Mouse (Mus musculus): ENCODE measurements around the gene Vwce. TPM values are rescaled to one million over a fixed set of nuclear protein-coding genes. Genes with fewer than 3 reads are reported as not detected.

Gene Vwce
- polyA plus RNA-seq, 1 experiment from 2014 or later: 0.51 TPM

- Histone ChIP-seq H3K4me2 (ENCODE audit: low read length) (no peak overlapping the region), H3K4me1 (ENCODE audit: control insufficient read depth in 2 of 2, insufficient read depth in 2 of 2, low read length in 2 of 2) (peaks cover 7 to 14% of the 10 kb centered on the region in 2 experiments), H3K9ac (ENCODE audit: low read length) (no peak overlapping the region), H3K36me3 (ENCODE audit: control insufficient read depth, insufficient read depth, low read length) (peaks cover 20% of the 10 kb centered on the region; the same call in 1 of the 2 replicates), H3K27me3 (ENCODE audit: control insufficient read depth, insufficient read depth, low read length) (no peaks in the 10 kb centered on the region), H3K27ac (replicated peaks in 1 of 2; ENCODE audit: control insufficient read depth in 1 of 2, insufficient read depth in 1 of 2, low read depth in 2 of 2, low read length in 2 of 2) (no peak overlapping the region), H3K9me3 (ENCODE audit: control insufficient read depth, low read length) (no peaks in the 10 kb centered on the region), H3K4me3 (ENCODE audit: control insufficient read depth in 1 of 2, insufficient read depth in 1 of 2, low read depth in 1 of 2, low read length in 2 of 2) (no peak overlapping the region)
- no peak for ATAC-seq (ENCODE audit: insufficient number of reproducible peaks, insufficient read depth, low FRiP score, low read depth)
- WGBS: 90% methylated on average over 2 of the region's 2 CpGs
Observed at GRCm38 (mm10) chr19:10599648-10600047, 34.4 kb upstream of the Vwce start.

- peak overlapping the region; percentile 89 to 90 for H3K27ac ChIP-seq (replicated peaks in 1 of 2; ENCODE audit: control insufficient read depth in 1 of 2, insufficient read depth in 1 of 2, low read depth in 2 of 2, low read length in 2 of 2)
- H3K9me3 ChIP-seq (ENCODE audit: control insufficient read depth, low read length): no peaks in the 10 kb centered on the region
- peaks cover 13 to 26% of the 10 kb centered on the region in 2 experiments for H3K4me1 ChIP-seq (ENCODE audit: control insufficient read depth in 2 of 2, insufficient read depth in 2 of 2, low read length in 2 of 2)
- peak overlapping the region; percentile 70 for H3K9ac ChIP-seq (ENCODE audit: low read length)
- peak overlapping the region; percentile 57 for H3K4me2 ChIP-seq (ENCODE audit: low read length)
- H3K27me3 ChIP-seq (ENCODE audit: control insufficient read depth, insufficient read depth, low read length): no peaks in the 10 kb centered on the region
- 11% methylated on average over 6 of the region's 6 CpGs for WGBS
- H3K4me3 ChIP-seq (ENCODE audit: control insufficient read depth in 1 of 2, insufficient read depth in 1 of 2, low read depth in 1 of 2, low read length in 2 of 2): peak overlapping the region; percentile 20 to 21
- peaks cover 10% of the 10 kb centered on the region for H3K36me3 ChIP-seq (ENCODE audit: control insufficient read depth, insufficient read depth, low read length)
- no peak for ATAC-seq (ENCODE audit: insufficient number of reproducible peaks, insufficient read depth, low FRiP score, low read depth)
Observed at GRCm38 (mm10) chr19:10602247-10602769, 31.7 kb upstream of the Vwce start.

GRCm38 (mm10) chr19:10602787-10603186 lies 31.2 kb upstream of the Vwce start:
- Histone ChIP-seq H3K36me3 (ENCODE audit: control insufficient read depth, insufficient read depth, low read length) (peaks cover 14% of the 10 kb centered on the region), H3K9ac (ENCODE audit: low read length) (peak overlapping the region; percentile 70), H3K9me3 (ENCODE audit: control insufficient read depth, low read length) (no peaks in the 10 kb centered on the region), H3K27me3 (ENCODE audit: control insufficient read depth, insufficient read depth, low read length) (no peaks in the 10 kb centered on the region), H3K4me2 (ENCODE audit: low read length) (peak overlapping the region; percentile 57), H3K4me3 (ENCODE audit: control insufficient read depth in 1 of 2, insufficient read depth in 1 of 2, low read depth in 1 of 2, low read length in 2 of 2) (peak overlapping the region; percentile 20 to 21), H3K27ac (replicated peaks in 1 of 2; ENCODE audit: control insufficient read depth in 1 of 2, insufficient read depth in 1 of 2, low read depth in 2 of 2, low read length in 2 of 2) (peak overlapping the region; percentile 89 to 90), H3K4me1 (ENCODE audit: control insufficient read depth in 2 of 2, insufficient read depth in 2 of 2, low read length in 2 of 2) (peaks cover 13 to 31% of the 10 kb centered on the region in 2 experiments)
- no peak for ATAC-seq (ENCODE audit: insufficient number of reproducible peaks, insufficient read depth, low FRiP score, low read depth)
- 3% methylated on average over 9 of the region's 9 CpGs for WGBS

GRCm38 (mm10) chr19:10603660-10604523 lies 30.1 kb upstream of the Vwce start:
- Histone ChIP-seq H3K4me3 (ENCODE audit: control insufficient read depth in 1 of 2, insufficient read depth in 1 of 2, low read depth in 1 of 2, low read length in 2 of 2) (no peak overlapping the region), H3K27me3 (ENCODE audit: control insufficient read depth, insufficient read depth, low read length) (no peaks in the 10 kb centered on the region), H3K4me1 (ENCODE audit: control insufficient read depth in 2 of 2, insufficient read depth in 2 of 2, low read length in 2 of 2) (peaks cover 16 to 39% of the 10 kb centered on the region in 2 experiments), H3K4me2 (ENCODE audit: low read length) (no peak overlapping the region), H3K9me3 (ENCODE audit: control insufficient read depth, low read length) (no peaks in the 10 kb centered on the region), H3K36me3 (ENCODE audit: control insufficient read depth, insufficient read depth, low read length) (peaks cover 23% of the 10 kb centered on the region), H3K27ac (replicated peaks in 1 of 2; ENCODE audit: control insufficient read depth in 1 of 2, insufficient read depth in 1 of 2, low read depth in 2 of 2, low read length in 2 of 2) (no peak overlapping the region; a peak in 1 of 4 replicates), H3K9ac (ENCODE audit: low read length) (peak overlapping the region; percentile 94; the same call in 1 of the 2 replicates)
- WGBS: 77% methylated on average over 18 of the region's 18 CpGs
- no peak for ATAC-seq (ENCODE audit: insufficient number of reproducible peaks, insufficient read depth, low FRiP score, low read depth)

- no peaks in the 10 kb centered on the region for H3K9me3 ChIP-seq (ENCODE audit: control insufficient read depth, low read length)
- WGBS: 48% methylated on average over 3 of the region's 3 CpGs
- H3K9ac ChIP-seq (ENCODE audit: low read length): peak overlapping the region; percentile 94
- H3K36me3 ChIP-seq (ENCODE audit: control insufficient read depth, insufficient read depth, low read length): peaks cover 30% of the 10 kb centered on the region
- peak overlapping the region; percentile 81 for H3K4me2 ChIP-seq (ENCODE audit: low read length)
- peaks cover 16 to 39% of the 10 kb centered on the region in 2 experiments for H3K4me1 ChIP-seq (ENCODE audit: control insufficient read depth in 2 of 2, insufficient read depth in 2 of 2, low read length in 2 of 2)
- ATAC-seq (ENCODE audit: insufficient number of reproducible peaks, insufficient read depth, low FRiP score, low read depth): no peak
- no peaks in the 10 kb centered on the region for H3K27me3 ChIP-seq (ENCODE audit: control insufficient read depth, insufficient read depth, low read length)
- peak overlapping the region; percentile 58 to 83 for H3K4me3 ChIP-seq (ENCODE audit: control insufficient read depth in 1 of 2, insufficient read depth in 1 of 2, low read depth in 1 of 2, low read length in 2 of 2)
- peak overlapping the region; percentile 85 to 91 for H3K27ac ChIP-seq (replicated peaks in 1 of 2; ENCODE audit: control insufficient read depth in 1 of 2, insufficient read depth in 1 of 2, low read depth in 2 of 2, low read length in 2 of 2)
Observed at GRCm38 (mm10) chr19:10604534-10604933, 29.5 kb upstream of the Vwce start.

GRCm38 (mm10) chr19:10605293-10605900 lies 28.6 kb upstream of the Vwce start, which contains the start of the genes Ddb1 and Tkfc:
TSS of gene Ddb1 (plus strand) at chr19:10605327.
TSS of gene Tkfc (minus strand) at chr19:10605654.
- WGBS: 0% methylated on average over 45 of the region's 49 CpGs
- H3K27ac ChIP-seq (replicated peaks in 1 of 2; ENCODE audit: control insufficient read depth in 1 of 2, insufficient read depth in 1 of 2, low read depth in 2 of 2, low read length in 2 of 2): peak within 1 kb of the TSS; percentile 85 to 91
- H3K9me3 ChIP-seq (ENCODE audit: control insufficient read depth, low read length): no peaks in the 10 kb centered on the region
- ATAC-seq (ENCODE audit: insufficient number of reproducible peaks, insufficient read depth, low FRiP score, low read depth): peak; percentile 95
- peak within 1 kb of the TSS; percentile 81 for H3K4me2 ChIP-seq (ENCODE audit: low read length)
- peaks cover 16 to 39% of the 10 kb centered on the region in 2 experiments for H3K4me1 ChIP-seq (ENCODE audit: control insufficient read depth in 2 of 2, insufficient read depth in 2 of 2, low read length in 2 of 2)
- H3K9ac ChIP-seq (ENCODE audit: low read length): peak within 1 kb of the TSS; percentile 94
- peaks cover 38% of the 10 kb centered on the region for H3K36me3 ChIP-seq (ENCODE audit: control insufficient read depth, insufficient read depth, low read length)
- H3K4me3 ChIP-seq (ENCODE audit: control insufficient read depth in 1 of 2, insufficient read depth in 1 of 2, low read depth in 1 of 2, low read length in 2 of 2): peak within 1 kb of the TSS; percentile 83 to 94
- no peaks in the 10 kb centered on the region for H3K27me3 ChIP-seq (ENCODE audit: control insufficient read depth, insufficient read depth, low read length)

GRCm38 (mm10) chr19:10605901-10606622 lies 28.0 kb upstream of the Vwce start:
- 4% methylated on average over 20 of the region's 20 CpGs for WGBS
- Histone ChIP-seq H3K9me3 (ENCODE audit: control insufficient read depth, low read length) (no peaks in the 10 kb centered on the region), H3K27ac (replicated peaks in 1 of 2; ENCODE audit: control insufficient read depth in 1 of 2, insufficient read depth in 1 of 2, low read depth in 2 of 2, low read length in 2 of 2) (peak overlapping the region; percentile 76 to 91), H3K4me1 (ENCODE audit: control insufficient read depth in 2 of 2, insufficient read depth in 2 of 2, low read length in 2 of 2) (peaks cover 16 to 39% of the 10 kb centered on the region in 2 experiments), H3K27me3 (ENCODE audit: control insufficient read depth, insufficient read depth, low read length) (no peaks in the 10 kb centered on the region), H3K9ac (ENCODE audit: low read length) (peak overlapping the region; percentile 94), H3K4me2 (ENCODE audit: low read length) (peak overlapping the region; percentile 81), H3K4me3 (ENCODE audit: control insufficient read depth in 1 of 2, insufficient read depth in 1 of 2, low read depth in 1 of 2, low read length in 2 of 2) (peak overlapping the region; percentile 83 to 94), H3K36me3 (ENCODE audit: control insufficient read depth, insufficient read depth, low read length) (peaks cover 45% of the 10 kb centered on the region)
- peak; percentile 1; the same call in 1 of the 2 replicates for ATAC-seq (ENCODE audit: insufficient number of reproducible peaks, insufficient read depth, low FRiP score, low read depth)
